Mouse (Mus musculus) embryonic facial prominence, embryonic 10.5 days (tissue): ENCODE measurements around the gene Ppp2r5e. TPM values are rescaled to one million over a fixed set of nuclear protein-coding genes. Genes with fewer than 3 reads are reported as not detected.

Experiments used
- DNase-seq: peaks from one replicate; pipeline ENCODE4 v3.0.0-alpha.2; 2017; ENCODE audit warnings: low spot score
- H3K27ac ChIP-seq: fragments of 300-500 bp; sonication (generic); replicated peaks from 2 replicates; pipeline ENCODE4 v1.5.1; 2016; ENCODE audit warnings: mild to moderate bottlenecking
- H3K27me3 ChIP-seq: fragments of 300-500 bp; sonication (generic); replicated peaks from 2 replicates; pipeline ENCODE4 v1.6.1; 2016; ENCODE audit warnings: low read depth, mild to moderate bottlenecking; ENCODE audit not compliant: poor library complexity, severe bottlenecking
- H3K36me3 ChIP-seq: fragments of 300-500 bp; sonication (generic); replicated peaks from 2 replicates; pipeline ENCODE4 v1.6.1; 2016; ENCODE audit warnings: mild to moderate bottlenecking, moderate library complexity
- H3K4me1 ChIP-seq: fragments of 300-500 bp; sonication (generic); 2 replicates; pipeline ENCODE4 v1.6.1; 2016
- H3K4me3 ChIP-seq: fragments of 300-500 bp; sonication (generic); 2 replicates; pipeline ENCODE4 v1.5.1; 2016; ENCODE audit warnings: mild to moderate bottlenecking, moderate library complexity
- H3K9me3 ChIP-seq: fragments of 300-500 bp; sonication (generic); 2 replicates; pipeline ENCODE4 v1.6.1; 2016; ENCODE audit warnings: mild to moderate bottlenecking
- WGBS: fragments of 180-500 bp; shearing (Covaris S2); methylation state at CpG from one replicate; pipeline ENCODE4 v1.1.7; 2016; 5-methylcytosine and 5-hydroxymethylcytosine counted together
- polyA plus RNA-seq: library from polyadenylated mRNA; unstranded; fragments of >200 nt; fragmentation: Nextera tagmentation; extraction: Ambion mirVana; gene quantifications from 2 replicates; pipeline ENCODE4 v1.2.1, GENCODE M21; 2016

Gene Ppp2r5e
- polyA plus RNA-seq, 1 experiment from 2014 or later = 14.5 TPM

GRCm38 (mm10) chr12:75546241-75546640 lies 49.8 kb downstream of the Ppp2r5e start:
- no peaks in the 10 kb centered on the region for H3K36me3 ChIP-seq
- no peak for DNase-seq
- H3K27me3 ChIP-seq = no peaks in the 10 kb centered on the region
- WGBS = 91% methylated on average over 5 of the region's 5 CpGs
- no peaks in the 10 kb centered on the region for H3K9me3 ChIP-seq
- no peak overlapping the region for H3K4me3 ChIP-seq
- peaks cover 10% of the 10 kb centered on the region; the same call in 1 of the 2 replicates for H3K4me1 ChIP-seq
- no peak overlapping the region for H3K27ac ChIP-seq

- no peaks in the 10 kb centered on the region for H3K9me3 ChIP-seq
- 96% methylated on average over 4 of the region's 4 CpGs for WGBS
- no peak overlapping the region for H3K4me3 ChIP-seq
- no peak overlapping the region for H3K27ac ChIP-seq
- no peaks in the 10 kb centered on the region for H3K36me3 ChIP-seq
- no peak for DNase-seq
- no peaks in the 10 kb centered on the region for H3K27me3 ChIP-seq
- peaks cover 12% of the 10 kb centered on the region; the same call in 1 of the 2 replicates for H3K4me1 ChIP-seq
Measured at GRCm38 (mm10) chr12:75545431-75545925, 50.6 kb downstream of the Ppp2r5e start.

- Histone ChIP-seq H3K4me1 (peaks cover 12% of the 10 kb centered on the region; the same call in 1 of the 2 replicates), H3K4me3 (no peak overlapping the region), H3K27me3 (no peaks in the 10 kb centered on the region), H3K9me3 (no peaks in the 10 kb centered on the region), H3K27ac (no peak overlapping the region), H3K36me3 (no peaks in the 10 kb centered on the region)
- DNase-seq = no peak
- WGBS = 81% methylated on average over 2 of the region's 2 CpGs
Measured at GRCm38 (mm10) chr12:75544666-75545065, 51.4 kb downstream of the Ppp2r5e start.

- Histone ChIP-seq H3K27ac (no peak overlapping the region), H3K36me3 (no peaks in the 10 kb centered on the region), H3K9me3 (no peaks in the 10 kb centered on the region), H3K27me3 (no peaks in the 10 kb centered on the region), H3K4me1 (peaks cover 12% of the 10 kb centered on the region; the same call in 1 of the 2 replicates), H3K4me3 (no peak overlapping the region)
- 87% methylated on average over 2 of the region's 2 CpGs for WGBS
- DNase-seq = no peak
Measured at GRCm38 (mm10) chr12:75544259-75544658, 51.8 kb downstream of the Ppp2r5e start.

- 78% methylated on average over 3 of the region's 3 CpGs for WGBS
- Histone ChIP-seq H3K36me3 (no peaks in the 10 kb centered on the region), H3K27ac (no peak overlapping the region), H3K27me3 (no peaks in the 10 kb centered on the region), H3K4me1 (peaks cover 12% of the 10 kb centered on the region; the same call in 1 of the 2 replicates), H3K9me3 (no peaks in the 10 kb centered on the region), H3K4me3 (no peak overlapping the region)
- DNase-seq = no peak
Measured at GRCm38 (mm10) chr12:75543346-75543745, 52.7 kb downstream of the Ppp2r5e start.

GRCm38 (mm10) chr12:75540621-75541171 lies 55.3 kb downstream of the Ppp2r5e start:
- Histone ChIP-seq H3K27ac (no peak overlapping the region), H3K9me3 (no peaks in the 10 kb centered on the region), H3K4me3 (no peak overlapping the region), H3K36me3 (no peaks in the 10 kb centered on the region), H3K27me3 (no peaks in the 10 kb centered on the region), H3K4me1 (peaks cover 23% of the 10 kb centered on the region)
- DNase-seq = no peak
- 83% methylated on average over 5 of the region's 5 CpGs for WGBS

- WGBS = 83% methylated on average over 3 of the region's 3 CpGs
- no peaks in the 10 kb centered on the region for H3K27me3 ChIP-seq
- H3K9me3 ChIP-seq = no peaks in the 10 kb centered on the region
- no peak for DNase-seq
- H3K4me1 ChIP-seq = peaks cover 23% of the 10 kb centered on the region
- no peak overlapping the region for H3K27ac ChIP-seq
- H3K36me3 ChIP-seq = no peaks in the 10 kb centered on the region
- no peak overlapping the region for H3K4me3 ChIP-seq
Measured at GRCm38 (mm10) chr12:75539228-75539627, 56.8 kb downstream of the Ppp2r5e start.

GRCm38 (mm10) chr12:75537673-75538423 lies 58.2 kb downstream of the Ppp2r5e start:
- Histone ChIP-seq H3K36me3 (no peaks in the 10 kb centered on the region), H3K9me3 (no peaks in the 10 kb centered on the region; the same call in 1 of the 2 replicates), H3K27ac (no peak overlapping the region), H3K27me3 (no peaks in the 10 kb centered on the region), H3K4me3 (no peak overlapping the region), H3K4me1 (peaks cover 16% of the 10 kb centered on the region)
- no peak for DNase-seq
- 65% methylated on average over 6 of the region's 6 CpGs for WGBS

GRCm38 (mm10) chr12:75537019-75537672 lies 58.9 kb downstream of the Ppp2r5e start:
- Histone ChIP-seq H3K4me3 (no peak overlapping the region), H3K4me1 (peaks cover 16% of the 10 kb centered on the region), H3K9me3 (no peaks in the 10 kb centered on the region; the same call in 1 of the 2 replicates), H3K27ac (no peak overlapping the region), H3K36me3 (no peaks in the 10 kb centered on the region), H3K27me3 (no peaks in the 10 kb centered on the region)
- DNase-seq = no peak
- 42% methylated on average over 7 of the region's 7 CpGs for WGBS

- Histone ChIP-seq H3K36me3 (no peaks in the 10 kb centered on the region), H3K27ac (no peak overlapping the region), H3K4me1 (peaks cover 16% of the 10 kb centered on the region), H3K4me3 (no peak overlapping the region), H3K9me3 (no peaks in the 10 kb centered on the region; the same call in 1 of the 2 replicates), H3K27me3 (no peaks in the 10 kb centered on the region)
- no peak for DNase-seq
- 83% methylated on average over 7 of the region's 7 CpGs for WGBS
Measured at GRCm38 (mm10) chr12:75536566-75536965, 59.5 kb downstream of the Ppp2r5e start.

GRCm38 (mm10) chr12:75533145-75533544 lies 62.9 kb downstream of the Ppp2r5e start:
- H3K36me3 ChIP-seq = no peaks in the 10 kb centered on the region
- no peaks in the 10 kb centered on the region for H3K27me3 ChIP-seq
- DNase-seq = no peak
- H3K4me1 ChIP-seq = peaks cover 20% of the 10 kb centered on the region
- H3K4me3 ChIP-seq = no peak overlapping the region
- H3K9me3 ChIP-seq = no peaks in the 10 kb centered on the region; the same call in 1 of the 2 replicates
- no peak overlapping the region for H3K27ac ChIP-seq

GRCm38 (mm10) chr12:75531895-75532294 lies 64.2 kb downstream of the Ppp2r5e start:
- Histone ChIP-seq H3K27ac (no peak overlapping the region), H3K4me3 (no peak overlapping the region), H3K36me3 (no peaks in the 10 kb centered on the region), H3K4me1 (peaks cover 8% of the 10 kb centered on the region), H3K27me3 (no peaks in the 10 kb centered on the region), H3K9me3 (no peaks in the 10 kb centered on the region; the same call in 1 of the 2 replicates)
- WGBS = 85% methylated on average over 2 of the region's 2 CpGs
- no peak for DNase-seq
